Mouse (Mus musculus) forebrain, embryonic 15.5 days (tissue): Measurements from ENCODE around the gene Gm47429. TPM values are rescaled to one million over a fixed set of nuclear protein-coding genes. Genes with fewer than 3 reads are reported as not detected.
"Not testable (repeated sequence)": the region's sequence is repeated elsewhere in the genome, so short reads cannot be mapped to it uniquely, and the experiment has no call there.

Source experiments
- ATAC-seq: fragments of 200-750 bp; cut with Nextera tagmentation; replicated peaks from 2 replicates; pipeline ENCODE4 v1.8.0; 2017; ENCODE audit warnings: mild to moderate bottlenecking, moderate TSS enrichment, moderate library complexity
- H3K27ac ChIP-seq: fragments of 300-500 bp; sonication (generic); replicated peaks from 2 replicates; pipeline ENCODE4 v1.5.1; 2015; ENCODE audit warnings: mild to moderate bottlenecking, inconsistent platforms
- H3K27me3 ChIP-seq: fragments of 300-500 bp; sonication (generic); 2 replicates; pipeline ENCODE4 v1.6.1; 2015; ENCODE audit warnings: inconsistent platforms
- H3K36me3 ChIP-seq: fragments of 300-500 bp; sonication (generic); 2 replicates; pipeline ENCODE4 v1.6.1; 2015; ENCODE audit warnings: mild to moderate bottlenecking, inconsistent platforms
- H3K4me1 ChIP-seq: fragments of 300-500 bp; sonication (generic); 2 replicates; pipeline ENCODE4 v1.6.1; 2015; ENCODE audit warnings: inconsistent platforms
- H3K4me2 ChIP-seq: fragments of 300-500 bp; sonication (generic); replicated peaks from 2 replicates; pipeline ENCODE4 v1.6.1; 2015; ENCODE audit warnings: mild to moderate bottlenecking, inconsistent platforms
- H3K4me3 ChIP-seq: fragments of 300-500 bp; sonication (generic); 2 replicates; pipeline ENCODE4 v1.5.1; 2015; ENCODE audit warnings: mild to moderate bottlenecking, inconsistent platforms
- H3K9ac ChIP-seq: fragments of 300-500 bp; sonication (generic); replicated peaks from 2 replicates; pipeline ENCODE4 v1.6.1; 2015; ENCODE audit warnings: mild to moderate bottlenecking, inconsistent platforms
- H3K9me3 ChIP-seq: fragments of 300-500 bp; sonication (generic); 2 replicates; pipeline ENCODE4 v1.6.1; 2016; ENCODE audit warnings: inconsistent platforms
- WGBS: fragments of 180-500 bp; shearing (Covaris S2); methylation state at CpG from one replicate; pipeline ENCODE4 v1.1.7; 2015; ENCODE audit warnings: mixed read lengths; 5-methylcytosine and 5-hydroxymethylcytosine counted together
- polyA plus RNA-seq: library from polyadenylated mRNA; unstranded; fragments of >200 nt; fragmentation: Nextera tagmentation; extraction: Ambion mirVana; gene quantifications from 2 replicates; pipeline ENCODE4 v1.2.1, GENCODE M21; 2015

The Gm47429 gene
- polyA plus RNA-seq: not detected in 2 replicates

DNA sequence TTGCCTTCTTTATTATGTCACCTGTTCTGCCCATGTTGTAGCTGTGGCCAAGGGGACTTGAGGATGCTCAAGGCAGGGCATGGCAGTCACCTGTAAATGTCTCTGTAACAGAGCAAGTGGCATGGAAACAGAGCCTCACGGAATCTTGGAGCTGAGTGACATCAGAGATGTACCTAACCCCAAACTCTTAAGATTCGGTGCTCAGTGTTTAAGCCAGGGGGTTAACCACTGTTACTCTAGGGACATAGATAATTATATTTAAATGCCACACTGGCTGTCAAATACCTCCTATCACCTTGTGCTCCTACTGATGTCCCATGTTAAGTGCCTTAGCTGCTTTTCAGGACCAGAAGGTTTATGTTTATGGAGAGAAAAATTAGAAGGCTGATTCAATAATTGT is at the start of gene Gm47429:
Gene Gm47429, minus strand, starts transcription at position 101 of the 400 bp plus-strand sequence.
- Histone ChIP-seq H3K27me3 (no peaks in the 10 kb centered on the region), H3K9ac (no peak within 1 kb of the TSS), H3K4me1 (no peaks in the 10 kb centered on the region), H3K4me2 (no peak within 1 kb of the TSS), H3K36me3 (no peaks in the 10 kb centered on the region), H3K27ac (no peak within 1 kb of the TSS), H3K9me3 (no peaks in the 10 kb centered on the region), H3K4me3 (no peak within 1 kb of the TSS)
- 97% methylated on average over 2 of the region's 2 CpGs for WGBS
- no peak for ATAC-seq

- H3K4me1 ChIP-seq, H3K9me3 ChIP-seq, H3K27me3 ChIP-seq, H3K4me3 ChIP-seq, H3K9ac ChIP-seq, ATAC-seq, H3K4me2 ChIP-seq, H3K27ac ChIP-seq, H3K36me3 ChIP-seq: not testable (repeated sequence)
These were observed 44.8 kb upstream of the Gm47429 start for GRCm38 (mm10) chr13:50488510-50488909.

DNA sequence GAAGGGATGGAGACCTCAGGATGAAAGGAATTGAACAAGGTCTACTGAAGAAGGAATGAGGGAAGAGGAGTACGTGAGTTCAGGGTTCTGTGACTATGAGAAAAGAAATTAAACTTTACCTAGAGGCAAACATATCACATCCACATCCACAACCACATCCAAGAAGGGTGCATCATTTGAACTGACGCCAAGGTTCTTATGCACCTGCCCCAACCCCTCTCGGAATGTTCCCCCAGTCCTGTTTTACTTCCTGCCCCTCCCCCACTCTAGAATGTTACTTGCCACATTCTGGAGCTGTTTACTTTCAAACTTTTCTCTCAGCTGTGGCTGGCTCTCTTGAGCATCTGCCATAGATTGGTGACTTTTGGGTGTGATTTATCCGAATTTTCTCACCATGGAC is 23.3 kb upstream of the Gm47429 start, which contains the start of gene Nutm2:
Gene Nutm2, plus strand, starts transcription at position 301 of the 400 bp plus-strand sequence.
- H3K4me2 ChIP-seq: no peak within 1 kb of the TSS
- H3K36me3 ChIP-seq: no peaks in the 10 kb centered on the region
- no peaks in the 10 kb centered on the region for H3K4me1 ChIP-seq
- 86% methylated on average over 4 of the region's 4 CpGs for WGBS
- H3K4me3 ChIP-seq: no peak within 1 kb of the TSS
- no peak within 1 kb of the TSS for H3K9ac ChIP-seq
- H3K27ac ChIP-seq: no peak within 1 kb of the TSS
- H3K27me3 ChIP-seq: no peaks in the 10 kb centered on the region
- no peak for ATAC-seq
- no peaks in the 10 kb centered on the region for H3K9me3 ChIP-seq

DNA sequence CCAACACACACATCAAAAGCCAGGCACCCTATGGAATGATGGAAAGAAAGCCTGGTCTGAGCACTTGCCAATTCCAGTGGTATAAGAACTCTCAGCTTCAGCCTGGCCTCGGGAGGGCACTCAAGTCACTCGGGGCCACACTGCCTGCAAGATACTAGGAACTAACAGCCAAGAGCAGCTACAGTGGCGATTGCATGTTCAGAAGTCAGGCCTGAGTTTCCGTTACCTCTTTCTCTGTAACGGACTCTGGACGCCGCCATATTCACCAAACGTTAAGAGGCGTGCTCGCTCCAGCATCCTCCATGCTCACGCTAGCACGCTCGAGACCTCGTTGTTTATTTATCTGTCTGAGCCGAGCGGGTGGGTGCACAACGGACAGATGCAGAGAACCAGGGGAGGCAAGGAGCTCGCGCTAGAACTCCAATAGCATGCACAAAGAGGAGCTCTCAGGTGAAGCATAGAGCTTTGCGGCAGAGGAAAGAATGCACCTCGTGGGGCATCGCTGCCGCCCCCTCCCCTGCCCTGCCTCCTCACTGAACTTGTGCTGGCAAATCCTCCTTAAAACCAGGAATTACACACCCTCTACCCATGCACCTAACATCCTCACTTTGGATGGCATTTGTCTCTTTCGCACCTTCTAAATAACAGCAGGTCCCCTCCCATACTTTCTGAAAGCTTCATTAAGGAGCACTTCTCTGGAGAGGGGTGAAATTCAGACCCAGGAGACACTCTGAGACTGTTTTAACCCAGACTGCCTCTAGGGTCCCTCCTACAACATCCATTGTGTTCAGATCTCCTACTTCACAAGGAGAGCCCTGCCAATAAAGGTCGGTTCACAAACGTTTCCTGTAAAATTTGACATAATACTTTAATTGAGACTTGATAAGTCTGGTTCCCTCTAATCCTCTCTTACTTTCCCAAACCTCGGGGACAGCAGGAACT is 21.2 kb upstream of the Gm47429 start:
- Histone ChIP-seq H3K4me2 (peak overlapping the region; percentile 36), H3K9me3 (no peaks in the 10 kb centered on the region), H3K36me3 (no peaks in the 10 kb centered on the region), H3K4me3 (peak overlapping the region; percentile 30), H3K9ac (no peak overlapping the region), H3K27ac (no peak overlapping the region), H3K4me1 (no peaks in the 10 kb centered on the region), H3K27me3 (no peaks in the 10 kb centered on the region)
- 0 out of 2 replicates have a peak, but pooled peaks have one; percentile 23 for ATAC-seq
- 45% methylated on average over 27 of the region's 27 CpGs for WGBS

DNA sequence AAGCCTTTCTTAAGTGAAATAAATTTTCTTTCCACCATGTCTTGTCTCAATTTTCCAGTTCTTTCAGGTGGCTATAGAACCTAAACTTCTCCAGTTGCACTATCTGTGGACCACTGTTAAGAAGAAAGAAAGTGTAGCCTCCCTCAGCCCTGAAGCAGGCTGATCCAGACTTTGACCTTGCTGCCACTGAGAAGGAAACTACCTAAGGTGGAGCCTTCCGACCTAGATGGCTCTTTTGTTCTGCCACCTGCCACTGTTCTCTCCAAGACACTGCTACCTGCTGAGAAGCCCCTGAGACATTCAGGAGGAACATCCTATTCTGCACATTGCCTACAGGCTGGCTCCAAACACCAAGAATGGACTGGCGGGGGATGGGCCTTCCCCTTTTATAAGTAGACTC is 16.7 kb upstream of the Gm47429 start:
- H3K4me2 ChIP-seq, H3K27me3 ChIP-seq, H3K4me3 ChIP-seq, H3K27ac ChIP-seq, H3K4me1 ChIP-seq, H3K9ac ChIP-seq, H3K36me3 ChIP-seq, H3K9me3 ChIP-seq, ATAC-seq: not testable (repeated sequence)
- 65% methylated on average over 2 of the region's 2 CpGs for WGBS

DNA sequence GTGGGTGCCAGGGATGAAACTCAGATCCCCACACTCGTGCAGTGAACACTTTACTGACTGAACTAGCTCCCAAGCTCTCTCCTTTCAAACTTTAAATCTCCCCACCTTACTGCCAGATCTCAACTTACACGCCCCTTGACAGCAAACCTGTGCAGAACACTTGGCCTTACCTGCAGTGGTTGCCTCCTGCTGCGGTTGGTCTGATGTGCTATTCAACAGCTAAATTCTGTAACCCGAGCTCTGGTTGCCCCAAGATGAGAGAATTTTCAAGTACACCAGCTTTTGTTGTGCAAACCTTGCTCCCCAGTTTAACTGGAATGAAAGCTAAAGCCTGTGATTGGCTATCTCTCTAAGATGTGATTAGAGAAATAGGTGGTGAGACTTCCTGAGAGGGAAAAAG is 9.7 kb upstream of the Gm47429 start:
- H3K4me2 ChIP-seq: no peak overlapping the region
- H3K27me3 ChIP-seq: no peaks in the 10 kb centered on the region
- no peak overlapping the region for H3K4me3 ChIP-seq
- no peaks in the 10 kb centered on the region for H3K4me1 ChIP-seq
- no peaks in the 10 kb centered on the region for H3K9me3 ChIP-seq
- WGBS: 35% methylated on average over 4 of the region's 4 CpGs
- no peak overlapping the region for H3K27ac ChIP-seq
- no peak overlapping the region for H3K9ac ChIP-seq
- no peak for ATAC-seq
- no peaks in the 10 kb centered on the region for H3K36me3 ChIP-seq

DNA sequence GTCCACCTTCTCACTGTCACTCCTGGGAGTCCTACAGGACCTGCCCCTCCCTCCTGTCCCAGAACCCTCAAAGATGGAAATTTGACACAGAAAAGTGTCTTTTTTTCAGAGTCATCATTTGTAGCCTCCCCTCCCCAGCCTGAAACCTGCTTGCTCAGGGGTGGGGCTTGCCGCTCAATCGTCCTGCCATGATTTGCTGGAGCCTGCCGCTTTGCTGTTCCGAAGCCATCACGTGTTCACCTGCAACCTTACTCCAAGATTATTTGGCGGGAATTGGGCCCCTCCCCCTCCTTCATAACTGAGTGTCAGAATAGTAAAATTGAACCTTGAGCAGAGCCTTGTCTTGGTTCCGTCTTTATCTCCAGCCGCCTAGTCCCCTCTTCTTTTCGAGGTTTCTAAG is 8.6 kb upstream of the Gm47429 start:
- H3K4me2 ChIP-seq, ATAC-seq, H3K9ac ChIP-seq, H3K9me3 ChIP-seq, H3K4me3 ChIP-seq, H3K27ac ChIP-seq, H3K27me3 ChIP-seq, H3K36me3 ChIP-seq, H3K4me1 ChIP-seq: not testable (repeated sequence)
- 82% methylated on average over 9 of the region's 9 CpGs for WGBS

DNA sequence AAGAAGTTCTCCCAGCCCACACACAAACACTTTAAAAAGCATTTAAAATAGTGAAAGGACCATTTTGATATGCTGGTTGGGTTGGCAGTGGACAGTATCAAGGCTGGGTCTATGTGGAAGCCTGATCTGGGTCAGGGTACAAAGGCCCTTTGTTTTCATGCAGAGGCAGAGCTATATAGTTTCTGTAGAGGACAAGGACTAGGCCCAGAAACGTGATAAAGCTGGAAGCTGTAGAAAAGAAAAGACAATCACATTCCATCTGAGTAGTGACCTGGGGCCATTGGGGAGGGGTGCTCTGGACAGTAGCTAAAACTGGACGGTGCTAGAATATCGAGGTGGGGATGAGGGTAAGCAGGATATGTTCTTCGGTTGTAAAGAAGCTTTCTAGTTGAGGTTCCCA is 1.5 kb upstream of the Gm47429 start:
- H3K4me3 ChIP-seq: no peak overlapping the region
- H3K27me3 ChIP-seq: no peaks in the 10 kb centered on the region
- H3K9me3 ChIP-seq: no peaks in the 10 kb centered on the region
- no peaks in the 10 kb centered on the region for H3K36me3 ChIP-seq
- H3K9ac ChIP-seq: no peak overlapping the region
- WGBS: 62% methylated on average over 4 of the region's 4 CpGs
- H3K27ac ChIP-seq: no peak overlapping the region
- no peak overlapping the region for H3K4me2 ChIP-seq
- ATAC-seq: no peak
- no peaks in the 10 kb centered on the region for H3K4me1 ChIP-seq

DNA sequence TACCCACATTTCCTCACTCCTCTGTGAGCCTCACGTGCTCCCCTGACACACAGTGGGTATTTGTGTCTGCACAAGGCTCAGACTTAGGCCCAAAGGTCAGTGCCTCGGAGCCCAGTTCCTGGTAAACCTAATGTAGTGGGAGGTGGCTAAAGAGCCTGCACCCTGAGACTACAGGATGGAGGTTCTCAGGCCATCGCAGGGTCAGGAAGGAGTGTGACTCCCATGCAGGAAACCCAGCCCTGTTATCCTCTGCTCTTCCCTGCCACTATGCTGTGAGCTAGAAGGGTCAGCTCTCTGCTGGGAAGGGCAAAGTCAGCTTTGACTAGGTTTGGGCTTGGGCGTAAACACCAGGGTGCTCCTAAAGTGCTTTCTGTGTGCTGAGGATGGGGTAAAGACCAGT is 17.0 kb downstream of the Gm47429 start:
- WGBS: 95% methylated on average over 4 of the region's 4 CpGs
- peaks cover 79% of the 10 kb centered on the region for H3K36me3 ChIP-seq

DNA sequence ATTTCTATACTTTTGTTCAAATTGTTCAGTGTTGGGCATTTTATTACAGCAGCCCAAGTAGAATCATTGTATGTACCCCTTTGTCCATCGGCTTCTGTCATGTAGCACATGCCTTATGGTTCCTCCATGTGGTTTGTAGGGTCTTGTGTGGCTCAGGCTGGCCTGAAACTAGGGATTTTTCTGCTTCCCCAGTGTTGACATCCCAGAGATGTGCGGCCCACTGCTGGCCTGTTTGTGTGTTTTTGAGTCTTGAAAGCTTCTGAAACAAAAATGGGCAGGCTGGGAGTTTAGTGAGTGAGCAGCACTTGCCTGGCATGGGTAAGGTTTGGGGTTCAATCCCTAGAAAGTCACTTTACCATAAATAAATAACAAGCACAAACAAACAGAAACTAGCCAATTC is 19.2 kb downstream of the Gm47429 start:
- Histone ChIP-seq H3K4me2 (no peak overlapping the region), H3K9me3 (no peaks in the 10 kb centered on the region), H3K4me1 (no peaks in the 10 kb centered on the region), H3K4me3 (no peak overlapping the region), H3K27ac (no peak overlapping the region), H3K9ac (no peak overlapping the region), H3K27me3 (no peaks in the 10 kb centered on the region), H3K36me3 (peaks cover 77% of the 10 kb centered on the region)
- ATAC-seq: no peak
- WGBS: 91% methylated on average over 2 of the region's 2 CpGs

More for the DNA sequence above, 17.0 kb downstream of the Gm47429 start:
- no peak overlapping the region for H3K27ac ChIP-seq
- no peaks in the 10 kb centered on the region for H3K9me3 ChIP-seq
- H3K4me2 ChIP-seq: no peak overlapping the region
- no peak overlapping the region for H3K9ac ChIP-seq
- ATAC-seq: no peak
- H3K4me1 ChIP-seq: no peaks in the 10 kb centered on the region
- no peaks in the 10 kb centered on the region for H3K27me3 ChIP-seq
- H3K4me3 ChIP-seq: no peak overlapping the region

GRCm38 (mm10) chr13:50423625-50424209 is 20.0 kb downstream of the Gm47429 start:
- no peak overlapping the region for H3K27ac ChIP-seq
- H3K4me3 ChIP-seq: no peak overlapping the region

DNA sequence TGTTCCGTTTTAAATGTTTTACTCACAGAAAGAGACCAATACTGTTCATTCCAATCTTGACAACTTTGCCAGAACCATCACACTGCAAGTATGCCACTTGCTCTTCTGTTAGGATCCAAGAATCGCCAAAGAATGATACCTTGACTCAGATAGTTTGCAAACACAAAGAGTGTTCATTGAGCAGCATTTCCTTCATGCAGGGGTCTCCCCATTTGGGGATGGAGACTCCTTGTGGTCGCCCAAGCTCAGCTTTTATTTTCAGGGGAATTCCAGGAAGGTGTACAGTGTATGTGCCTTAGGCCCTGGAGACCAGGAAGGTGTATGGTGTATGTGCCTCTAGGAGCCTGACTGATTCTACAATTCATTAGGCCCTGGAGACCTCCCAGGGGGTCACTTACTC is 25.3 kb downstream of the Gm47429 start:
- no peaks in the 10 kb centered on the region for H3K27me3 ChIP-seq
- peak; percentile 10; the same call in 1 of the 2 replicates for ATAC-seq
- no peaks in the 10 kb centered on the region for H3K9me3 ChIP-seq
- peak overlapping the region; percentile 81 for H3K9ac ChIP-seq
- H3K4me2 ChIP-seq: peak overlapping the region; percentile 58
- peaks cover 14% of the 10 kb centered on the region for H3K4me1 ChIP-seq
- H3K27ac ChIP-seq: no peak overlapping the region
- peaks cover 21% of the 10 kb centered on the region for H3K36me3 ChIP-seq
- peak overlapping the region; percentile 70 for H3K4me3 ChIP-seq
- WGBS: 44% methylated on average over 3 of the region's 3 CpGs

More at GRCm38 (mm10) chr13:50423625-50424209, 20.0 kb downstream of the Gm47429 start:
- no peak overlapping the region for H3K9ac ChIP-seq
- peaks cover 3% of the 10 kb centered on the region for H3K4me1 ChIP-seq
- WGBS: 92% methylated on average over 8 of the region's 8 CpGs
- no peaks in the 10 kb centered on the region for H3K27me3 ChIP-seq
- no peak overlapping the region for H3K4me2 ChIP-seq
- H3K36me3 ChIP-seq: peaks cover 69% of the 10 kb centered on the region
- no peaks in the 10 kb centered on the region for H3K9me3 ChIP-seq
- no peak for ATAC-seq
